Mouse (Mus musculus): ENCODE results near the gene Slc8b1. TPM values are rescaled to one million over a fixed set of nuclear protein-coding genes. Genes with fewer than 3 reads are reported as not detected.

Gene Slc8b1
- total RNA-seq, 2 experiments from 2014 or later: 12.5 to 13.0 TPM

DNA sequence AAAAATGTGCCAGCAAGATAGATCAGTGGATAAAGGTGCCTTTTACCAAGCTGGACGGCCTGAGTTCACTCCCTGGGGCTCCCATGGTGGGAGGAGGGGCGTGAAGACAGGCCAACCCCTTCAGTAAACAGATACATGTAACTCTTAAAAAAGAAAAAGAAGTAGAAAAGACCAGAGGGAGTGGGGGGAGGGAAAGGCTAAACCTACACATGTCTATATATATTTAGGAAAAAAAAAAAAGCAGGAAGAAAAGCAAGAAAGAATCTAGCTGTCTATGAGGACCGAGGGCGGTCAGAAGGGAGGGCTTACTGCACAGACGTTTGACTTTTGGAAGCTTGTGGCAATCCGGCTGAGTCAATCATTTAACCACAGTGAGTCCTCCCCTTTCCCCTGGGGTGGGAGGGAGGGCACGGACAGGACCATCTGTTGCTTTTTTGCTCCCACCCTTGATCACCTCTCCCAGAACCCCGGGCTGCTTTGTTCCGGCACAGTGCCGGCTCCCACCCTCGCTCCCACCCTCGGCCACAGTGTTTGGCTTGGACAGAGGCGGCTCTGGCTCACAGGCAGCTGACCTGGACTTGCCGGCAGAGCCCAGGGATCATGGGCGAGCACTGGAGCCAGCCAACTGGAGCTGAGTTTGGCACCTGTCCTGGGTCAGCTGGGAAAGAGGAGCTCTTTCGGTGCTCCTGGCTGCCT lies 49.8 kb downstream of the Slc8b1 start:
- intact Hi-C loops (cut with DNase I; ENCODE audit: low total_unique reads): no loop called here
- DNase-seq: peak; percentile 91

DNA sequence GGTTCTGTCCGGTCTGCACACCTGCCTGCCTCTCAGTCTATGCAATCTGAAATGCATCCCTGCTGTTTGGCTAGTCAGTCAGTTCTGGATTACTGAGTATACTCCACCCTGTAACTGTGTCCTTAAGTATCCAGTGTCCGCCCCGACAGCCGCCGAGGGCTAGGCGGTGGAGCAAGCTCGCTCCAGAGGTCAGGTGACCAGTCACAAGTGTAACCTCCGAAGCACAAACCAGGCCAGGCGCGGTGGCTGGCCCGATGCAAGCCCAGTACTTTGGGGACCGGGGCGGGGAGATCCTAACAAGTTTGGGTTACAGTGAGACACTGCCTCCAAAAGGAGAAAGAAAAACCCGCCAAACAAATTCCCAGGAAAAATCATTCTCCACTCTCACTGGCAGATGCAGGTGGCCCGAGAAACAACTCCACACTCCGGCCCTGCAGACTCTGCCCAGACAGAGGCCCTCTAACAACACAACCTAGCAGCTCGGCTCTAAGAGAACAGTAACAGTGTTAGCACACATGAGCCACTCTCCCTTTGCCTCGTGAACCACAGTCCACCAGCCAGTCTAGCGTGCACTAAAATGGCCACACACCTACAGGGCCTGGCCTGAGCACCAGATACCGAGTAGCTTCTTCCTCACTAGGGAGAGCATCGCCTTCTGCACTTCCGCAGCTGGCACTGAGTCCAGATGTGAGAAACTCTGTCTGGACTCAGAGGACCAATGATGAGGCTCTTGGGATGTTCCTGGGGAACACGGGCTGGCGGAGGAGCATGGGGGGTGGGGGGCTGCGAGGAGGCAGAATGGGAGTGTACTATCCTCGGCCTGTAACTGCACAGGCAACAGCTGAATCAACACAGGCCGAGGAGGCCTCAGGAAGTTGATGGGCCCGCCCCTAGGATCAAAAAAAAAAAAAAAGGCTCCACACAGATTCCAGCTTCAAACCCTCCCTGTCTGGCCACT lies 52.3 kb downstream of the Slc8b1 start:
- peak; percentile 89 for DNase-seq
- intact Hi-C loops (cut with DNase I; ENCODE audit: low total_unique reads): no loop called here

DNA sequence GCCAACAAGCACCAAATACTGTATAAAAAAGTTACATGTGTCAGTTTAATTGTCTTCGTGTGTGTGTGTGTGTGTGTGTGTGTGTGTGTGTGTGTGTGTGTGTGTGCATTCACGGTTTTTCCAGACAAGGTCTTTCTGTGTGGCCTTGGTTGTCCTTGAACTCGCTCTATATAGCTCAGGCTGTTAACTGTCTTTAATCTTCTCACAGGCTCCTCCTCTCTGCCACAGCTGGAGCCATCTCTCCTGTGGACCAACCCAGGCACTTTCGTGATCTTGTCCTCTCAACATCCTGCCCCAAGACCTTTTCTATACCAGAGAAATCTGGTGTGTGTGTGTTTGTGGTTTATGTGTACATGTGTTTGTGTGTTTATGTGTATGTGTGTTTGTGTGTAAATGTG lies 52.9 kb downstream of the Slc8b1 start:
- DNase-seq: no peak
- intact Hi-C loops (cut with DNase I; ENCODE audit: low total_unique reads): no loop called here

DNA sequence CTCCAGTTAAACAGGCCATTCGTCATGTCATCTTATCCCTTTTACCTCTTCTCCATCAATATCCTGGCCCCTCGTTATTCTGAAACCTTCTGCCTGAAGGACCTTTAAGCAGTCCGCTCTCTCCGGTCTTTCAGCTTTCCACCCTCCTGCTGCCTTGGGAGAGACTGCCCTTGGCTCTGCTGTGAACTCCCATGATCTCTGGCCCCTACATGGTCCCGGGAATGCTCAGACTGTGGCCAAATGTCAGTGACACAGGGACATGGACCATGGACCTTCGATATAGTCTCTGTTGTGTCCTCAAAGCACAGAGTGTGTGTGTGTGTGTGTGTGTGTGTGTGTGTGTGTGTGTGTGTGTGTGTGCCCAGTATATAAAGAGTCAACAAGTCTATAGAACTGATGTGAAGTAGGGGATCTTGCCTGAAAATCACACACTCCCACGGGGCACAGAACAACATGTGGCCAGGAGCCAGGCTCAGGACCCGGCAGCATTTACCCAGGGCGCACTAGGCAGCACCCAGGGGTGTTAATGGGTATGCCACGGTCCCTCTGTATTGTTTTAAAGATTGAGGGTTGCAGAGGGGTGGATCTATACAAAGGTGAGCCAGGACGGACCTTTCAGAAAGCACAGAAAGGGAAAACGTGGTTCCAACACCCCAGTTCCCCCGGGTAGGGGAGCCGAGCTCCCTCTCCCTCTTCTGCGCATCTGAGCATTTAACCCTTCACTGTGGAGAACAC lies 54.4 kb downstream of the Slc8b1 start:
- intact Hi-C loops (cut with DNase I; ENCODE audit: low total_unique reads): no loop called here
- DNase-seq: no peak

DNA sequence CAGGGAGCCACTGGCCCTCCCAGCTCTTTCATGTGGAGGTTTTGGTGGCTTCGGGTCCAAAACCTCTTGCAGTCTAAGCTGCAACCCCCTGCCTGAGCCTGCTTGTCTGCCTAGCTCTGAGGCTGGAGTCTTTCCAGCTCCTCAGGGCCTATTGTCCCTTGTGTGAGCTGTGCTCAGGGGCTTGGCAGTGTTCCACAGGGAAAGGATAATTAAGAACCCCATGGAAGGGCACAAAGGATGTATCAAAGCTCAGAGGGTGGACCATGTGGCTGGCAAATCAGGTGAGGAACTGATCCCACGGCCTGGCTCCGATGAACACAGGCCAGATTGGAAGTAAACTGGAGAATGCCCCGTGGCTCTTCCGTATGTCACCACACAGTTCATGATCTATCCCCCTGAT lies 55.1 kb downstream of the Slc8b1 start:
- no peak for DNase-seq
- intact Hi-C loops (cut with DNase I; ENCODE audit: low total_unique reads): no loop called here

DNA sequence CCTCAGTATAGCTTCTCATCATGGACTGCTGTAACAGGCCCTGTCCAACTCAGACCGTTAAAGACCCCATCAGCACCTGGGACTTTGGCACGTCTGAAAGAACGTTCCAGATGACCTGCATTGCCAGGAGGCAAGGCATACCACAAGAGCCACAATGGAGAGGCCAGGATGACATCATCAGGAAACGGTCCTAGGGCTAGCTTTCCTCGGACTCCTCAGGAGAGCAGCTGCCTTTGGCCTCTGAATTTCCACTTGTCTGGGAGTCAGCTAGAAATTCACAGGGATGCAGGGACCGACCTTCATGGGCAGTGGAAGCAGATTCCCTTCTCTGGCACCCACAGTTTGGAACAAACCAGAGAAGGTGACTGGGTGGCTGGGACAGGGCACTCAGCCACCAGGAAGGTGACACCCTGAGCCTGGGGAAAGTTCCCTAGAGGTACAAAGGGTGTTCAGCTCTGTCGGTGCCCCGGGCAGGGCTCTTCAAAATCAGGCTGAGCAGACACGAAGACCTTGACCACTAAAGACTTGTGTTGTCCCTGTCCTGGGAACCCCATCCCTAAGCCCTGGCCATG lies 55.8 kb downstream of the Slc8b1 start:
- no peak for DNase-seq

DNA sequence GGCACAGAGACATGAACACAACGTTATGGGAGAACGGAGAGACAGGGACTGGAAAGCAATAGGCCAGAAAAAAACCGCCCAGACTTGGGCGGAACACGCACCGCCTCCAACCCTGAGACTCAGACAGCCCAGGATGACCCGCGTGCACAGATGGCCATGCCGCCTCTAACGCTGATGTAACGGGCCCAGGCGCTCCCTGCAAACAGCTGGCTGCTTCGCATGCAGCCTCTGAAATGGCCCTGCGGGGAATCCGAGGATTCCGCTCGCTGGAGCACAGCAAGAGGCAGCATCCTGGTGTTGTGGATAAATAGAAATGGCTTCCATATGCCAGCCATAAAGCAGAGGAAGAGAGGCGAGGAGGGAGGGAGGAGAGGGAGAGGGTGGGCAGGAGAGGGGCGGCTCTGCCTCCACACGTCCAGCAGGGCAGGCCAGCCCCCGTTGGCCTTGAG lies 56.3 kb downstream of the Slc8b1 start:
- intact Hi-C loops (cut with DNase I; ENCODE audit: low total_unique reads): no loop called here
- peak; percentile 86 for DNase-seq

More for the DNA sequence above, 55.8 kb downstream of the Slc8b1 start:
- intact Hi-C loops (cut with DNase I; ENCODE audit: low total_unique reads): no loop called here

DNA sequence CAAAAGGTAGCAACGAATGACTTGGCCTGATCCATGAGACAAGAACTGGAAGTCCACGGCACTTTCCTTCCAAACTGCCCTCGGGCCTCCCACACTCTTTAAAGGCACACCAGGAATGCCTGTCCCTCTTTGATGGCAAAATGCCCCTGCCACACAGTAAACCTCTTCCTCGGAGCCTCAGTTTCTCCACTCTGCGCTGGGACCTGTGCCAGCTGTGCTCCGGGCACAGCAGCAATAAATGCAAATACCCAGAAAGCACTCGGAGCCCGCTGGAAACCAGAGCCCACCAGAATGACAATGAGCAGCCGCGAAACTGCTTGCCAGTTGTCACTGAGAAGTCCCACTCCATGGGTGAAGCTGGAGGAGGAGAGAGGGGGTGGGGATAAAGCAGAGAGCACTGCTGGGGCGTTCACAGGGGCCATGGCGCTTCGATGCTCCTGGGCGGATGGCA lies 56.8 kb downstream of the Slc8b1 start:
- intact Hi-C loops (cut with DNase I; ENCODE audit: low total_unique reads): no loop called here
- no peak for DNase-seq

DNA sequence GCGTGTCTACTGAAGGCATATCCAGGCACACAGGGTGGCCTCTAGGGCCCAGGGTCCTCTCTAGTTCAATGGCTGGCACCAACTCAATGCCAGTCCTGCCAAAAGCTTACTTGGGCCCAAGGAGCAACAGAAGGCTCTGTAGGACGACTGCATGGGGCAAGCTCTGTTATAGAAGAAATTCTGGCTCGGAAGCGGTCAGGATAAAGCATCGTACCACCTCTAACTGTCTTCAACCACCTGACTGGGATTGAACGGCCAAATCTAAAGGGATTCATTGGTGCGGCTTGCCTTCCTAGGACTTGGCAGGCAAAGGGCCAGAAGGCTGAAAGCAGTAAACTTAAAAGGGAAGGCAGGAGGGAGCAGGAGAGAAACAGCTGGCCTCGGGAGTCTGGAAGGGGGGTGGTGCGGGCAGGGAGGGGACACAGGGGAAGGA lies 57.4 kb downstream of the Slc8b1 start:
- intact Hi-C loops (cut with DNase I; ENCODE audit: low total_unique reads): no loop called here
- DNase-seq: peak; percentile 58

DNA sequence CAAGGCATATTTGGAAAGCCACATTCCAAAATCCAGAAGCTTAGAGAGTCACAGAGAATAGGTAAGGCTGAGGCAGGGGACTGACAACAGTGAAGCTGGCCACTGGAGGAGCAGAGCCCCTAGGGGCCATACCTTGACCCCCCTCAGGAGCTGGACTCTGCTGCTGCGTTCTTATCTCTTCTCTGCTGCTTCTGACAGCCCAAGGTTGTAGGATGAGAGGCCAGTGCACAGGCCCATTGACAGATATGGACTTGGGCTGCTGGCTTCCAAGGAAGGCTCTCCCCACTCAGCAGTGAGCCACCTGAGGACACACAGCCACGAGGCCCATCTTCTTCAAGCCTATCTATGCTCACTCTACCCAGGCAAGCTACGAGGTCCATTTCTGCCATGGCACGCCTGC lies 58.0 kb downstream of the Slc8b1 start:
- DNase-seq: no peak
- intact Hi-C loops (cut with DNase I; ENCODE audit: low total_unique reads): no loop called here

DNA sequence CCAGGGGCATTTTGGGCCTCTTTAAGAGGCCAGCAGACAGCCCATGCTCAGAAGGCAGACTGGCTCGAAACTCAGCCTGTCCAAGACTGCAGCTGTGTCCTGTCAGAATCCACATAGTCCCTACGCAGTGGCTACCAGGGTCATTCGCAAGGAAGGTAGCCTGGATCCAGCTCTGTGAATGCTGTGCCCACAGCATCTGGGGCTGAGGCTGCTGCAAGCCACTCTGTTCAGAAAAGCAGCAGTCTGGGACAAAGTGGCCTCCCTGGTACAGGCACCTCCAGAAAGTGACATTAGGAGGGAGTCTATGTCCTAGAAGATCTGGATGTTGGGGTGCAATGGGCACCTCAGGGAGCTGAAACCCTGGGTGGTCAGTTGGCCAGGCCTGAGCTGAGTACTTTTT lies 58.8 kb downstream of the Slc8b1 start:
- DNase-seq: no peak
- intact Hi-C loops (cut with DNase I; ENCODE audit: low total_unique reads): no loop called here

DNA sequence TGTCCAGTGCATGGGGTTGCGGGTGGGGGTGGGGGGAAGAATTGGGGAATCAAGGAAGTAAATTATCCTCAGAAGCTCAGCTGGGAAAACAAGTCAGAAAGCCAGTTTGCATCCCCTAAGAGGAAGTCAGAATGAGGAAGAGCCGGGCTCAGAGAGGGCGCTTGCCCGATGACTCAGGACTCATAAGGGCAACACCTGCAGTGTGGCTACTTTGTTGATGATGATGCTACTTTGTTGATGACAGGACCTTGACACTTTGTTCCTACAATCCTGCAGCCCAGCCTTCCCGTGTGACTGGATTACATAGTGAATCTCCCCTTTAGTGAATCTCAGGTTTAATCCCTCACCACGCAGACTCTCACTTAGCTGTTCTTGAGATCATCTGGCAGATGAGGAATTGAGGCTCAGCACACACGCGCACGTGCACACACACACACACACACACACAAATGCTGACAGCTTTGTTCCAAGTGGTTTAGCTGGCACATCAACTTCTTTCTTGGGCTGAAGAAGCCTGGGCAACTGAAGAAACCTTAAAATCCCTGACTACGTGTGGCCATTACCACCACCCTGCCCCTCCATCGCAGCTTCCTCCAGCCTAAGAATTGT lies 59.4 kb downstream of the Slc8b1 start:
- DNase-seq: no peak
- intact Hi-C loops (cut with DNase I; ENCODE audit: low total_unique reads): no loop called here

DNA sequence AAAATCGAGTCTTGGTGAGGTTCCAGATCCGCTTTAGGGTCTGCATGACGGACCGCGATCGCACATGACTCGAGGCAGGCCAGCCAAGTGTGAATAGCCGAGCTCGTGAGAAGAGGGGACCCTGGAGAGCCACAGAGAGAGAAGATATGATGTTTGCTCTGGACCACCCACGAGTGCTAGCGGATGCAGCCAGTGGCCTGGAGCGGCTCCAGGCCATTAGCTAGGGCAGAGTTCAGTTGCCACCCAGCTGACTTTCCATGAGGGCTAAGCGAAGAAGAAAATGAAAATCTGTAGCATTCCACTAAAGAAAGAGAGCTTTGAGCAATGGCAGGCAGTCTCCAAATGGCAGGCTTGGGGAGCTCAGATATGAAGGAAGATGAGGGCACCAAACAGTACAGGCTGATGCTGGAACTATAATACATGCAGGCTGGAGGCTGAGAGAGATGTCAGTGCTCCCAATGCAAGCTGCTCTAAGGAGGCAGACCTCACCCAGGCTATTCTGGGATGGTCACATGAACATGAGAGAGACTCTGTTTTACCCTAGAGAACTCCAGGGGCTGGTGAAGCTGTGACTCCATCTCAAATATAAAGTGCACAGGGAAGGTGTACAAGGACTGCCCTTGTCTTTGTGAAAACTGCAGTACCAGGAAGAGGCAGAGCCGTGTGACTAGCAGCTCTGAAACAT lies 60.2 kb downstream of the Slc8b1 start:
- intact Hi-C loops (cut with DNase I; ENCODE audit: low total_unique reads): no loop called here
- DNase-seq: peak; percentile 38

DNA sequence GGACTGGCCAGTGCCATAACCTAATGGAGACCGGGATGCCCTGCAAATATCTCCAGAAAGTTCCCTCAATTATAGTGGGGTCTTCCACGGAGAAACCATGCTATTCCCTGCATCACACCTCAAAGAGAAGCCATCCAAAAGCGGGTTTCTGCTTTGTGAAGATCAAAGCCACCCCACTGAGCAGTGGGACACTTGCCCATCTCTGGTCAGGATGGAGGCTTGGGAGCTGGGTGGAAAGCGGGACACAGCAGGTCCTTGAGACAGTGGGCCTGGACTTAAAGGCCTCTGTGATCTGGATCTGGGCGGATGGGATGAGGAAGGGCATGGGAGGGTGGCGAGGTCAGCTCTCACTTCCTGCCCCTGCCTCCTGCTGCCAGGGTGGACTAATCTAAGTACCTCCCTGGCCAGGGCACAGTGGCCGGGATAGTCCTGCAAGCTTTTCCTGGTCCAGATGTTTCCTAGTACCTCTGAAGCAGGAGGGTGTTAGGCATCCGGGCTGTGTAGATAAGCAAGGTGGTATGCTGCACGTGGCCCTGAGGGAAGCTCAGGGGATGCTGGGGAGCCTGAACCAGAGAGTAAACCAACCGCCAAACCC lies 63.6 kb downstream of the Slc8b1 start:
- intact Hi-C loops (cut with DNase I; ENCODE audit: low total_unique reads): no loop called here
- DNase-seq: no peak

DNA sequence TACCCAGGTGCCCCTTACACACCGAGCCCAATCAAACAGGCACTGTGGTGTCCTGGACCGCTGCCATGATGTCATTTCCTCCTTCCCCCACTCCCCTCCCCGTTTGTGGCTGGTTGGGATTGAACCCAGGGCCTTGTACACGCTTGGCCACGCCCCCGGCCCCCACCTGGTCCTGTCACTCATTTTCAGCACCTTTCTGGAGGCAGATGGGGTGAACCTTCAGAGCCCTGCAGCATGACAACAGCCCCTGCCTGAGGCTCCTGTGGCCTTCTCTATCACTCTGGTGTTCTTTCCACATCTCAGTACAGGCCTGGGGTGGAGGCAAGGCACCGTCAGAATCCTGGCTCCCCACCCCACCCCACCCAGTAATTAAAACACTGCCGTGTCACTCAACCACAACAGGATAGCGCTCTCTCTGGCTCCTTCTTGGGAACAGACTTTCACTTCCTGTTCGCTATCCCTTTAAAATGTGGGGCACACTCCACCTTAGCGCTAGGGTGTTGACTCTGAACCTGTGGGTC lies 65.9 kb downstream of the Slc8b1 start:
- intact Hi-C loops (cut with DNase I; ENCODE audit: low total_unique reads): no loop called here
- DNase-seq: no peak

DNA sequence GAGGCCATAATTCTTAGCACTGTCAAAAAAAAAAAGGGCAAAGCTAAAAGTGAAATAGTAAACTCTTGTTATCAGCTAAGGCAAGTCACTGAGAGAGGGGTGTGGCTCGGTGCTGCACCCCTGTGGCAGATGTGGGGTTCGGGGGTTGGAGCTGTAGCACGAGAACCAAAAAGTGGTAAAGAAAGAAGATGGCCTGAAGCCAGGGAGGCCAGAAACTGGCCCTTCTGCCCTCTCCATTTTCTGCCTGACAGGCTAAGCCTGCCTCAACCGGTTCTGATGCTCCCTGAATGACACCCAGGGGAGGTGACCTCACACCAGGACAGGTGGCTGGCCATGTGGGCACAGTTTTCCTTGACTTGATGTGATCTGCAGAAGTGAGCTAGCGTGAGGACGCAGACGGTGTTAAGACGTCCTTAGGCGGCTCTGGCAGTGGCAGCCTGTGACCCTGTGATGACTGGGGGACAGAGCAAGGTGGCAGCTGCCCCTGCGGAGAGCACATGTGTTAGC lies 67.0 kb downstream of the Slc8b1 start:
- DNase-seq: no peak
- intact Hi-C loops (cut with DNase I; ENCODE audit: low total_unique reads): no loop called here

DNA sequence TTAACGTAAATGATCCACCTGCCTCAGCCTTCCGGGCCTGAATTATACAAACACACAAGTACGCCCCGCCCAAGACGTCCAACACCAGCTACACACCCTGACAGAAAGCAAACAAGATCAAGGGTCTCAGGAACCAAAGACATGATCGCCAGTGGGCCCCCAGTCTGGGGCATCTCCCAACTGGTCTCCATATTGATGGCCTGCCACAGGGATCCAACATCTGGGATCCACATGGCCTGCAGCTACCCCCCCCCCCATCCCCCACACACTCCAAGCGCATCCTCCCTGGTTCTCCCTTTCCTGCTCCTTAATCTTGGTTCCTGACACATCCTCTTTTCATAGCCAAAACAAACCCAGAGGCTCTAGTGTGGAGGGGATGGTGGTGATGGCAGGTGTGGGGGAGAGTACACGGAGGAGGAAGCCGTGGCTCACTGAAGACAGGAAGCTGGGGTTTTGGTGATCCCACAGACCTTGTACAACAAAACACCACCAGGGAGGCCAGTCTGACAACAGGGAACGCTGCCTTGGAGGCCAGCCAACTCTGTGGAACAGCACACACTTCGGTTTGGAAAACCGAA lies 67.6 kb downstream of the Slc8b1 start:
- DNase-seq: peak; percentile 72
- intact Hi-C loops (cut with DNase I; ENCODE audit: low total_unique reads): no loop called here
